In the genomic region with DNA sequence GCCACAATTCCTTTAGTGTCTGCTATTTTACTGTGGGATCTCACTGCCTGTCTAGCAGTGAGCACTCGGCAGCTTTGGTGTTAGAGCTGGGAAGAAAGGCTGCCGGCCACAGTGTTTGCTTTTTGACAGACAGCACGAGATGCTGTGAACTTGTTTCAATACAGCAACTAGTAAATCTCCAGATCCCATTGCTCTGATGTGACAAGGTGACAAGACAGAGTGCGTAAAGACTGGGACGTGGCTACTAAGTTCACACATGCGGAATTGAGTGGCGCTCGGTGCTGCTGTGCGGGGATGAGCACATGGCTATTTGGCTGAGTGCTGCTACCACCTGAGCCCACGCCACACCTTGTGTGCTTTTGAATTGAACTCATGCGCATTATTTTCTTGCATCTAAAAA, we compare ENCODE assay signal across 14 mouse cellular contexts.
"Had no signal": no experiment of that assay in that cellular context is flagged by ENCODE, and none has a peak within 500 bp of the region (broad histone marks: within the 10 kb centered on the region; RNA-seq: fewer than 3 reads in every experiment).

No protein-coding gene starts in this region.

- ATAC-seq: lung, postnatal 0 days; midbrain, embryonic 16.5 days had no signal

- H3K4me1 ChIP-seq: limb, embryonic 12.5 days had no signal

- H3K4me3 ChIP-seq: left cerebral cortex, adult 2 months; limb, embryonic 12.5 days; liver, embryonic 15.5 days; midbrain, embryonic 12.5 days had no signal

- H3K9me3 ChIP-seq: limb, embryonic 12.5 days; liver, embryonic 15.5 days; midbrain, embryonic 12.5 days had no signal

- H3K27ac ChIP-seq: left cerebral cortex, adult 2 months; limb, embryonic 12.5 days; liver, embryonic 15.5 days; midbrain, embryonic 12.5 days had no signal

- H3K9ac ChIP-seq: limb, embryonic 12.5 days; liver, embryonic 15.5 days; midbrain, embryonic 12.5 days had no signal

- H3K4me2 ChIP-seq: limb, embryonic 12.5 days; liver, embryonic 15.5 days; midbrain, embryonic 12.5 days had no signal

- H3K27me3 ChIP-seq: limb, embryonic 12.5 days; liver, embryonic 15.5 days; midbrain, embryonic 12.5 days had no signal

- DNase-seq: kidney, adult 18-20 months; kidney, postnatal 10 days; kidney, postnatal 4 days; lung, adult 2 months; lung, postnatal 4 days; right cerebral cortex, adult 18-20 months; right cerebral cortex, postnatal 25 days; thymus, postnatal 4 days had no signal
